Mouse (Mus musculus) heart, adult 18-20 months (tissue): Measurements from ENCODE around the gene Inafm2. TPM values are rescaled to one million over a fixed set of nuclear protein-coding genes. Genes with fewer than 3 reads are reported as not detected.
A peak's percentile ranks its signal among the peaks of the same experiment; 100 is the strongest.

Experiments
- DNase-seq, 2 experiments: peaks; one replicate each; pipeline ENCODE4 v3.0.0; 2021 to 2022; ENCODE audit warnings: mixed read lengths in 1 of 2
- total RNA-seq, 2 experiments: library from RNA; stranded (reverse); gene quantifications; 2 replicates each; pipeline ENCODE4 v1.2.3; 2021

The Inafm2 gene
- total RNA-seq, 2 experiments from 2014 or later: 31.3 to 35.1 TPM

DNA sequence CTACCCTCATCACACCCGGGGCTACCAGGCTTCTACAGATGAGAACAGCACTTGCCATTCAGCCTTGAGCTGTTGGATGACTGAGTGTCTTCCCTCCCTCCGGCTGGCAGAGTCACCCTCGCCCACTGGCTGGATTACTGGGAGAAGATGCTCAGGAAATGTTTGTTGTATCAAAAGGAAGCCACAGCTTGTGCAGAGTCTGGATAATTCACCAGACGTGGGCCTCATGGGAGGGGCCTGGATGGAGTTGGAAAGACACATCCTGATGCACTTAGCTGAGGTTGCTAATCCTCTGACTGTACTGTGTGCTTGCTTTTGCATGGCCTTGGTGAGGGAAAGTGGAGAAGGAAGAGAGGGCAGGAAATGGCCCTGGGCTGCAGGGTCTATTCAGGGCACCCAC is 10.5 kb downstream of the Inafm2 start:
- DNase-seq: peak in 1 of 2 experiments; percentile 11

DNA sequence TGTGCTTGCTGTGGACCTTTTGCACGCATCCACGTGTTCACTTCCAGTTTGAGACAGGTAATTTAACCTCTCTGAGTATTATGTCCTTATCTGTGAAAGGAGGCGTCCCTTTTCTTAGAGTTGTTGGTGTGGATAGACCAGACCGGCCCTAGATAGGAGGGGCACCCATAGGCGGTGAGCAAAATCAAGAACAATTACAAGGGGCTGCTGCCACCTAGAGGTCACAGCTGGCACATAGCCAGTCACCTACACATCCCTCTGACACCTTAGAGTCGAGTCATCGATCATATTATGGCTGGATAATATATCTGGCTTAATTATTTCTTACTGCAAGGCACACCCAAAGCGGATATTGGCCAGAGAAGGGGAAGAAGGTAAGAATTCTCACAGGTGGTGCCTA is 14.3 kb downstream of the Inafm2 start:
- DNase-seq: peak; percentile 52 to 64

DNA sequence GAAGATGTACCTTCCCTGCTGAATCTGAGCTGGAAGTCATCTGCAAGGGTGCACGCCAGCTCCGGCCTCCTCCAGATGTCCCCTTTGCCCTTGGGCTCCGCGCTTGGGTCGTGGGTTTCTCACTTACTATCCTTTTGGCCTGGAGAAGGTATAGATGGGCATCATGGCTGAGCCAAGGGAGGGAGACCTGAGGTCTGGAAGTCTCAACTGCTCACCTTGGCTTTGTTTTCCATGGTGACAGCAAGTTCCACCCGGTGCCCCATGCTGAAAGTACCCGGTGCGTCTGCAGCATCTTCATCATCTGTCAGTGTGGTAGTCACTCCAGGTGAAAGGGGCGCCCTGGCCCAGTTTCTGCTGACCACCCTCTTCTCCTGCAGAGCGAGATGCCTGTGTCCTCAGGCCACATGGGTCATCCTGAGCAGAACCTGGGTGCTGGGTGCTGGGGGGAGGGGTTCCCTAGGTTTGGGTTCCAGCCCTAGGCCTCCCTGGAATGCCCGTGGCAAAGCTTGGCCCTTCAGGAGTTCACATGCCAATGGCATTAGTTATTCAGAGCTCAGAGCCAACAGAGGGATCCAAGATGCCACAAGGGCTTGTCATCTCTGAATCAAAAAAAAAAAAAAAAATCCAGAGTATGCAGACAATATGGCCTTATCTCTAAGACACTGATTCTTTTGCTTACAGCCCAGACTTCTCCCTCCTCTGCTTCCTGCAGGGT is 14.9 kb downstream of the Inafm2 start:
- peak in 1 of 2 experiments; percentile 31 for DNase-seq

DNA sequence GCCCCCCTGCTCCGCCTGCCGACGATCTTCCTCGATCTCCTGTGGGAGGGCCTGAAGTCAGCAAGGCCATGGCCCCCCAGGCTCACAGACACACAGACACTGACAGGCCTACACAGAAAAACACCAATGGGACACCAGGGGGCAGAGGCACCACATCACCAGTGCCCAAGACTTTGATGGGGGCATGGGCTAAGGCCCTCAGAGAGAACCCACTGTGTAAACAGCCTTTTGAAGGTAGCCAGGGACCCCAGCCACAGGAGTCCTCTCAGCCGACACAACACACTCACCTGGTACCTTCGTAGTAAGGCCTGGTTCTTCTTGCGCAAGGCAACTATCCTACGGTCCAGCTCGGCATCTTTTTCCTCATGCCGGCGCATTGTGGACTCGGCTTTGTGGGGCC is 15.8 kb downstream of the Inafm2 start:
- peak in 1 of 2 experiments; percentile 20 for DNase-seq

DNA sequence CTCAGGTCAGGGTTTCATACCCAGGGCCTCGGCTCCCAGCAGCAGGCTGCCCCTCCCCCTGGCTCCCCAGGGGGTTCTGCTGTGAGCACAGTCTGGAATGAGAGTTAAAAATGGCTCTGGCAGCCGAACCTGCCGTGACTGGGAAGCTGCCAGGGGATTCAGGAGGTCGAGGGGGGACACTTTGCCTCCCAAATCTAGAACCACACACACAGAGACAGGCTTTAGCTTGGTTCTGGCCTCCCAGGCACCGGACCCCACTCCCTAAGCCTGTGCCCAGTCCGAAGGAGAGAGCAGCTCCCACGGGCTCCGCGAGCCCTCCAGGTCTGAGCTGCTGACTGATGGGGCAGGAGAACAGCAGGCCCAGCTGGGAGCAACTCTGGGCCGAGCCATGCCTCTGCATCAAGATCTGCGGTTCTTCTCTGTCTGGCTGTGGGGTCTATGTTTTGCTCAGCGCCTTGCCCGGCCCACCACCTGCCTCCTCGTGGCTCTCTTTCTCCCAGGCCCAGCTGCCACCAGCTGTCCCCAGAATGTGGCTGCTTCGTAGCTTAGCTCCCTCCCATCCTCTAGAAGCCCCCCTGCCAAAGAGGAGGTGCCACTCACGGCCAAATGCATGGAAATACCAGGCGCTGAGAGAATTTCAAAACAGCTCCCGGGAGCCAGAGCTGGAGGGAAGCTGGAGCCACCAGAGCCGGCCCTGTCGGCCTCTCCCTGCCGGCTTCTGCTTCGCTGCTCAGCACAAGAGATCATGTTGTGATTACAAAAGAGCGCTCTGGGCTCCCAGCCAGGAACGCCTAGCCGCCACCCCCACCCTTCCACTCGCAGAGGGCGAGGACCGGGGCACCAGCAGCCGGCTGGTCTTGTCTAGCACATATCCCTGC is 16.6 kb downstream of the Inafm2 start, which contains the start of gene Ccdc9b:
Gene Ccdc9b, minus strand, starts transcription at position 756 of the 878 bp plus-strand sequence.
- DNase-seq: peak; percentile 94 to 95

DNA sequence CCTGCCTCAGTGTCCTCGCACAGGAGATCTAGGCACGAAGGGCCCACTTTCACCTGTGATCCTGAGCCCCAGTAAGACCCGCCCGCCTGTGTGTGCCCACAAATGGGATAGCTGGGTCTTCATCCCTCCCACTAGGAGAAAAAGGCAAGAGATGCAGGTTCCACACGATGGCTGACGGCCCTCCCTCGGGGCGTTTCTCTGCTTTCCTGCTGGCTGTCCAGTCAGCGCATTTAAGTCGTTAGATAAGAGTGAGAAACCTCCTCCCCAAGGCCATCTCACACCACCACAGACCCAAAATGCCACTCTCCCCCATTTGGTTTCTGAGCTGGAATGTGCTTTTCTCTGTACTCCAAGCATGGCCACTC is 17.2 kb downstream of the Inafm2 start:
- DNase-seq: no peak

DNA sequence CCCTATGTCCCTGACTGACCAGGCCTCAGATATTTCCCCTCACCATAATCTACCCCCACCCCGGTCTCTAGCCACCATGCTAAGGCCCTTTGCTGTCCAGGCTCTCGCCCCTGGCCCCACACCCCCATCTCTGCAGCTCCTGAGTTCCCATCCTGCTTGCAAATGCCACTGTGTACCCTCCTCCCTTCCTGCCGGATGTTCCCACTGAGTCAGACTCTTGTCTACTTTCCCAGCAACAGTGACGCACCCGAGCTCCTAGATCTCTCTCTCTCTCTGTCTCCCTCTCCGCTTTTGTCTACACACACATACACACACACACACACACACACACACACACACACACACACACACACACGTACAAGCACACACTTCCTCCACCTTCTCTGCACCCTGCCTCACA is 17.9 kb downstream of the Inafm2 start:
- peak; percentile 60 to 84 for DNase-seq

DNA sequence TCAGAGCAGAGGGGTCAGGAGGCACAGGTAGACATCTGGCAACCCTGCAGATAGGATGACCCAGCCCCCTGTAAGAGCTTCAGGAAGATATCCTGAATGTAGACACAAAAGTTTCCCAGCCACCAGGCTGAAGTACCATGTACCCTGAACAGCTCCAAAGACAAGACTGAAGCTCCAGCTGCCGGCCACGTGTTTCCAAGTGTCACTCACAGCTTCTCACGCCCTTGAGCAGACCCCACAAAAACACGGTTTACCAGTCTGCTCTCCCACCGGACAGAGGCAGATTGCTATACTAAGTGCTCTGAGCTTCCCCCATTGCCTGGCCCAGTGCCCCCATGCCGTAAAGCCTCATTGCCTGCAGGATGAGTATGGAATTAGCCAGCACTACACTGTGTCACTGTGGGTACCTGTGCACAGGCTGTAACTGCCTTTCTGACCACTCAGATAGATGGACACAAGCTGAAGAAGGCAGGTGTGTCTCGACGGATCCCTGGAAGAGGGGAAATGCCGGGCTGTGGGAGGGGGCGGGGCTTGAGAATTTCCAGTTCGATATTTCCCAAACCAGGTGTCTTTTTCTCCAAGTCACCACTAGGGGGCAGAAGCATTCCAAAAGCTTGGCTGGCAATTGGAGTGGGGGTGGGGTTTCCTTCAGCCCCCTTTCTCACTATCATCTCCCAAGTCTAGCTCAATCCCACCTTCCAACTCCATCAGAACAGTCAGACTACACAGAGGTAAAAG is 18.7 kb downstream of the Inafm2 start:
- DNase-seq: peak; percentile 57 to 75

DNA sequence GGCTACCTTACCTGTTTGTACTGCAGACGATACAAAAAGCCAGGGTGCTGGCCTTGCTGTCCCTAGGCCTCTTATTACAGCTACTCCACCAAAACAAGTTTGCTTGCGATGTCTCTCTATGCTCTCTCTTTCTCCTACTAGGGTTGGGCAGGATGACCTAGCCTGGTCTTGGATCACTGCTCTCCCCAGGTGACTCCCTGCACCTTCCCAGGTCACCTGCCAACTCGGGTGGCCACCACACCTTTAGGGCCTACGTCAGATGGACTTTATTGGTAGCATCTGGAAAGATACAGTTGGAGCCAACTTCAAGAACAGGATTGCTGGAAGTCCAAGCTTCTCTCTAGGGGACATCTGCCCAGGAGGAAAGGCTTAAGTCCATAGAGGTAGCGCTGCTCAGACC is 19.3 kb downstream of the Inafm2 start:
- DNase-seq: no peak

DNA sequence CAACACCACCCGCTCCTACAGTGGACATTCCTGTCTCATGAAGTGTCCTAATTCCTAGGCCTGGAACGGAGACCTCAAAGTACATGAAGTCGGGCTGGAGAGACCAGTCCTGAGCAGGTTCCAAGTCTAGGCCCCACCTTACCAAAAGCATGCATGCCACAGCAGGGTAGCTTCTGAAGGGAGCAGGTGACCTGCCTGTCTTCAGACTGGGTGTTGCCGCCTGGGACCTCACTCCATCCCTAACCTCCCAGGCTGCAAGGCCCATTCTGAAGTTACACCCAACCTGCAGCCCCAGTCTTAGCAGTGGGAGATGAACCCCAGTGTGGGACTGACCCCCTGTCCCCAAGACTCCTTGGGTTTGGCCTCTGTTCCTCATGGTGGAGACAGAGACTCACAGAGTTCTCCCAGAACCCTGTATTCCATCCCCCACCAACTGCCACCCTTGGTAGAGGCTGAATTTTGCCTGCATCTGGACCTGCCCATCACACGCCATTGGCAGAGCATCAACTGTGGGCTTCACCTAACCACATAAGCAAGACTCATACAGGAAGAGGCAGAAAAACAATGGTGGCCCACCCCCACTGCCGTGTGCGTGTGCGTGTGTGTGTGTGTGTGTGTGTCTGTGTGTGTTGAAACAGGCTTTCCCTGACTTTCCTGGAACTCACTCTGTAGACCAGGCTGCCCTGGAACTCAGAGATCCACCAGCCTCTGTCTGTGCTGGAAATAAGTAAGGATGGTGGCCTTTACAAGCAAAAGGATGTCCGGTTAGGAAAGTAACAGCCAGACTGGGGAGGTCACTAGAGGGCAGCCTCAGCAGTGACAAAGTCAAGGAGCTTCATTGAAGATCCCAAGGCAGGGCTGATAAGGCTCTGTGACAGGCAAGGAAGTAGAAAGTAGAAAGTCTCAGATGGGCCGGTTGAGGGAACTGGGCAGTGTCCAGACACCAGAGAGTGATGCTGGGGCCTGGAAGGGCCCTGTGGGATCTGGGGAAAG is 20.8 kb downstream of the Inafm2 start:
- peak in 1 of 2 experiments; percentile 29 for DNase-seq

DNA sequence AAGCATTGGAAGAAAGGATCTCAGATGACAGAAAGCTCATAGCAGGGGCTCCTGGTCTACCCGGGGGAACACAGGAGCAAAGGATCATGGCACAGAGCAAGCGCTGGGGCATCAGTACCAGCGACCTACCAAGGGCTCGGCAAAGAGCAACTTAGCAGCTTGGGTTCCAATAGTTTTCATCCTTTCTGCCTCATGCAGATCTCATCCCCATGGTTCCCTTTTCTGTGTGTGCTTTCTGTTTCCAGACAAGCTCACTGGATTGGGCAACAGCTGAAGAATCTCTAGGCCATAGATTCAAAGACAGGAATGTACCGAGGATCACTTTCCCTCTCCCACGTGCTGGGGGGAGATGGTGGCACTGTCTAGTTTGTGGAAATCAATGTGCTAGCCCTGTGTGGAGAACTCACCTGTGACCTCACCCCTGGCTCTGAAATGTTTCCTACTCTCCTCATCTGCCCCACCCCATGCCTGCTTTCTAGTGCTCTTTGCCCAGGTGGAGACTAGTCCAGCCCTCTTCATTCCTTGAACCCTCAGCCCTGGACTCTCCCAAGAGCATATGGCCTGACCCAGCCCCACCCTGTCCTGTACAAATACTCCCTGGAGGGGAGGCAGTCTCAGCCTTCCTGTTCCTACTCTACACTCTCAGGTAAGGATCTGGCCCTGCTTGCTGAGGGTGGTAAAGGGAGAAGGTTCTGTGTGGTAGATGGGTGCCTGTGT is 26.8 kb downstream of the Inafm2 start, which contains the start of gene Phgr1:
Gene Phgr1, plus strand, starts transcription at position 612 of the 717 bp plus-strand sequence.
- no peak for DNase-seq

DNA sequence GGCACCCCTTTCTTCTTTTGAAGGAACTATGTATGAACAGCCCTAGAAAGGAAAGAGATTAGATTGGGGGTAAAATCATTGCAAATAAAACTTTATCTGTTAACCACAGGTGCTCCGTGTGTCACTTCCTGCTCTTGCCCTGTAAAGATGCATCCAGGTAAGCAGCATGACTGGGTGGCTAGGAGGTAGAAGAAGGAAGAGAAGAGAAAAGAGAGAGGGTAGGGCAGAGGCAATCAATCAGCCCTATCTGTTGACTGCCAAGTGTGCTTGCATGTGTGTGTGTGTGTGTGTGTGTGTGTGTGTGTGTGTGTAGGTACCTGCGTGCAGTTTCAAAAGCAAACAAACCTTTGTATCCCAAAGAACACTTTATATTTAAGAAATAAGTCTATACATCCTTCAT is 29.0 kb downstream of the Inafm2 start:
- DNase-seq: no peak

DNA sequence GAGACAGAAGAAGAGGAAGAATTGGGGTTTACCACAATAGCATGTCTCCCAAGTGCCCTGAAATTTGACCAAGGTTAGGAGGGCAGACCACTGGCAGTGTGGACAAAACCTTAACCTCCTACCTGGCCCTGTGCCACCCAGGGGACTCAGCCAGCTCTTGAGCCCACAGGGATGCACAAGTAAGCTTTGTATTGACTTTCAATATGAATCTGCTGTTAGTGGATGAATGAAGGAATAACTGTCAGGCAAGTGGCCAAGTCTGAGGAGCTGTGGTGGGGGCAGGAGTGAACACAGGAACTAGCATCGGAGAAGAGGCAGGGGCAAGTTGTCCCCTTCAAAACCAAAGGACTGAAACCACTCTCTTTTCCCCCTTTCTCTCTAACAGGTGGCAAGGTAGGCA is 29.8 kb downstream of the Inafm2 start:
- no peak for DNase-seq

DNA sequence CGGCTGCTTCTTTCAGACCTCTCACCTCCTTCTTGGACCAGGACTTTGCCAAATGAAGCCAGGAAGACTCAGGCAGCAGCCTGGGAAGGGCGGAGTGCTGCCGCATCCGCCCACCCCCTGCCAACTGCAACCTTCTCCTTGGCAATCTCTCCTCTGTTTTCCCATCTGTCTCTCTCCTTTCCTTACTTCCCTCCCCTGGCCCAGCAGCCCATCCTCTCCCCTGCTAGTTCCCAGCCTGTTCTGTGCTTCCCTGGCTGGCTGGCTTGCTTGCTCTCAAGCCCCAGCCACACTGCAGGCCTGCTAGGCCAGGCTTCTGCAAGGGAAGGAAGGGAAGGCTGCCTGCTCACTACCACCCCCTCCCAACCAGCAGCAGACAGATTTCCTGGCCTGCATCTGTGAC is 30.3 kb downstream of the Inafm2 start:
- DNase-seq: peak in 1 of 2 experiments; percentile 16

DNA sequence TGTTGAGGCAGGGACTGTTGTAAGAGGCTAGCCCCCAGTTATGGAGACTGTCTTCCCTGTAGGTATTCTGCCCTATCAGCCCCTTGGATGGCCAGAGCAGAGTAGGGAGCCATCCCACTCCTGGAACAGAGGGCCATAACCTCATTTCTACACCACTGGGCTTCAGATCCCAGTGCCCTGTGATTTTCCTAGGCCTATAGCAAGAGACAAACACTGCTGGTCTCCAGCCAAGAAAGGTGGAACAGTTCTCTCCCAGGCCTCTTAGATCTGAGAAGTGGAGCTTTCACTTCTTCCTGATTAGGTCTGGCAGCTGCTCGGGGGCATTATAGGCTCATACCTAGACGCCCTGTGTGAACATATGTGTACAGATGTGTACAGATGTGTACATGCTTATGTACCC is 30.7 kb downstream of the Inafm2 start:
- no peak for DNase-seq

DNA sequence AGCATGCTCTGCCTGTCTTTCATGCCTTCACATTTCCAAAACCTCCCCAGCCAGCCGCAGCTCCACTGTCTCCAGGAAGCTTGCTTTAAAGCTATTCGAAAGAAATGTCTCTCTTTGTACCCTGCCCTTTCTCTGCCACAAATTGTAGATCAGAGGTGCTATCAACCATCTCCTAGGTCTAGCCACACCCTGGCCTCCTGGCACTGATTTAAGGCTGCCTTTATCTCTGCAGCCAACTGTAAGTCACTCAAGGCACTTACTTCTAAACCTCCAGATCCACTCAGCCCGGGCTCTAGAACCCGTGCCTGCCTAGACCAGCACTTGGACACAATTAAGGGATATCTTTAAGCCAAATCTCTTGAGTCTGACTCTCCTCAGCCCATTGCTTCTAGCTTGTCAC is 32.9 kb downstream of the Inafm2 start:
- no peak for DNase-seq

DNA sequence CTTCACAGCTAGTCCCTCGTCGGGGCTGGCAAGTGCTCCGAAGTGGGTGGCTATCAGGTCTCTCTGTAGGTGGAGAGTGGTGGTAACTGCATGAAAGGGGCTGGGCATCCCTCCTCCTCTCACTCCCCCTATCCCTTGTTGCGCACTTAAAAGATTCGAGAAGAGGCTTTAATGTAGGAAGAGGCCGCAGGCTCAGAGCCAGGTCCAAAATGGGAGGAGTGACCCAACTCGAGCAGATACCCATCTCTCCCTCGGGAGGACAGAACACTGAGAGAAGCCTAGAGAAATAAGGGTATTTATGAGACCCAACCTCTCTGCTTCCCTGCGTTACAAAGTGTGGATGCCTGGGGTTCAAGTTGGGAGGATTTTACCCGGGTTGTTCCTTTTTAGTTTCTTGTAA is 33.5 kb downstream of the Inafm2 start:
- no peak for DNase-seq

DNA sequence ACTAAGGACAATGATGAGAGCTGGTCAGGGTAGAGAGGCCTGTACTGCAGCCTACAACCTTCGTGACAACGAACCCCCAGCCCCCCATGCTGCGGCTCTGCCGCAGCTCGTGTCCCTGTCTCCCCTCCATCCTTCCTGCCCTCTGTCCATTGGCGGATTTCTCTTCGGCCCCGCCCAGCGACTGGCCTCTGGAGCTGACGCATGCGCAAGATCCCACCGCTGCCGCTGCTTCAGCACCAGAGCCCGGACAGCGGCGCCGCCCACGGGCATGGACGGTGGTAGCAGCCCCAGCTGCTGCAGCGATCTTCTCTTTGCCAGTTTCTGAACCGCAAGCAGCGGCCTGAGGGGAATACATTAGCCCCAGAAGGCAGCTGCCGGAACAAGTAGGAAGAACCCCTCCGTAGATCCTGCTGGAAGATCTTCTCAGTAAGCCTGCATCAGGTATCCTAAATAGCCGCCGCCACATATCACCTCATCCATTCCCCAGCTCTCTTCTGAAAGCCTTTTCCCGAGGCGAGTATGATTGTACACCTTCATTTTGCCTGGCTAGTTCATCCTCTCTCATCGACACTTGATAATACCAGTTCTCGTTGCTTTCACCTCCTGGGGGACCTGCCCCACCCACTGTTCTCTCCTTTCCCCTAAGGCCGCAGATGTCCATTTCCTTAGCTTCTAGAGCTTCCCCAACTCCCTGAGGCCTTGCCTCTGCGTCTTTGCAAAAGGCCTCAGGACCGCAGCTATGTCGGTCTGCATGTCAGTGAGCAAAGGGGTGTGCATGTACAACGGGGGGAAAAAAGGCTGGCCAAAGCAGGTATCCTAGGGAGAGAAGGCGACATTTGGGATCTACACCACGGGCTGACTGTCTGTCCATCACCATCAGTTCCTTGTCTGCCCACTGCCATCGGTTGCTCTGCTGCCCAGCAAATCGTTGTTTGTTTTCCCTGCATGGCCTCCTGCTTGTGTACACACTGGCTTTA is 34.2 kb downstream of the Inafm2 start, which contains the start of gene Disp2:
Gene Disp2, plus strand, starts transcription at position 216 of the 977 bp plus-strand sequence.
- peak; percentile 93 to 94 for DNase-seq

DNA sequence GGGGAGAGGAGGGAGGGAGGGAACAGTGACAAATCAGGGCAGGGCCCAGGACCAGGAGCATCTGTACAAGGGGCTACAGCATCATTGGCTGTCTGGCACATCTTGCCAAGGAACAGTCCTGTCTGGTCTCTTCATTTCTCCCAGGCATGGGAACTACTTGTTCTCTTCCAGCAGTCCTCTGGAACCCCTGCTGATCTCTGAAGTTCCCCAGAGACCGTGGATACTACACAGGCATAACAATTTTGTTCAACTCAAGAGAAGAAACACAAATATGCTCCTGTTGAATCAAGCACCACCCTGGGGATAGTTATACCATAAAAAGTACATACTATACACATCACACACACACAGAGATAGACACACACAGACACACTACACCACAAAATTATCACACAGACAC is 35.6 kb downstream of the Inafm2 start:
- DNase-seq: no peak
